Mouse (Mus musculus) lung, adult 2 months (tissue): ENCODE measurements at regions not wholly inside any gene's neighbourhood (a gene's known extent, or its start where the extent isn't known, plus 50 kb on each side); places are given as distances from the start of the nearest gene placed in this dataset.

ENCODE experiments used
- CTCF ChIP-seq: fragments of 200-500 bp; IDR thresholded peaks from 2 replicates; pipeline ENCODE4 v1.5.1; 2011; ENCODE audit warnings: mild to moderate bottlenecking, low read length, control low read depth; ENCODE audit not compliant: insufficient read depth
- POLR2A ChIP-seq: fragments of 200-500 bp; IDR thresholded peaks from 2 replicates; pipeline ENCODE4 v1.6.1; 2011; ENCODE audit warnings: low read depth, mild to moderate bottlenecking, control low read depth, low read length, borderline replicate concordance; ENCODE audit errors: extremely low read depth

DNA sequence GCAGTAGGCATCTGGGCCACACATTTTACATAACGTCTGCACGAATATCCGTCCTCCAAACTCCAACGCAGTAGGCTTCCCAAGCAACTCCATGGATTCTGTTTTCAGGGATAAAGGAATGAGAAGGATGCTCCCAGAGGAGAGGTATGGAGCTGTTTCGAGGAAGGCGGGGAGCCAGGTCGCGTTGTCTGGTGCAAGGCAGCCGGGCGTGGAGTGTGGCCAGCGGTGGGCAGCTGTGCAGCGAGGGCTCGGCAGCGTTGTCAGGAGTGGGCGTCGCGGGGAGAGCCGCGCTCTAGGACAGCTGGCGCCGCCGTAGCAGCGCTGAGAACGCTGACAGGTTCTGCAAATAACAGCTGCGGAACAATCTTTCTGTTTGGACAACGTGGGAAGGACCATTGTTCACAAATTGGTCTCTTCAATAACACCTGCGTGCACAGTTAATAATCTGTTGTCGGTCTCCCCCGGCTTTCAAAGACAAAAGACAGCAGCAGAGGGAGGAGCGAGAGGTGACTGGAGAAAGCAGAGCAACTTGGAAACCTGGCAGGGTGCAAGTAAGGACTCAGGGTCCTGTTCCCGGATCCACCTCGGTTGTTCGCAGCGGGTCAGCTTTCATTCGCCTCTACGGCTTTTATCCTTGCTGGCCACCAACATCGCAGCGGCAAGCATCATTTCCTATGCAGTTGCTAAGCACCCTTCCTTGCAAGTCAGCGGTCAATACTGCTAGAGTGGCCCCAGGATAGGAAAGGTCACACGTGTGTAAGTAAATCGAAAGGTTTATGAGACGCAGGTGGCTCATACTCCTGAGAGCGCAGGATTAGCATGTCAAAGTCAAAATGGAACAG lies 83.0 kb upstream of the Dlx2 start:
- TF ChIP-seq POLR2A (no peak), CTCF (no peak)
